Mouse (Mus musculus): ENCODE data around the gene Map6d1. TPM values are rescaled to one million over a fixed set of nuclear protein-coding genes. Genes with fewer than 3 reads are reported as not detected.

Gene Map6d1
- polyA plus RNA-seq, 1 experiment from 2014 or later, result 1.1 TPM

DNA sequence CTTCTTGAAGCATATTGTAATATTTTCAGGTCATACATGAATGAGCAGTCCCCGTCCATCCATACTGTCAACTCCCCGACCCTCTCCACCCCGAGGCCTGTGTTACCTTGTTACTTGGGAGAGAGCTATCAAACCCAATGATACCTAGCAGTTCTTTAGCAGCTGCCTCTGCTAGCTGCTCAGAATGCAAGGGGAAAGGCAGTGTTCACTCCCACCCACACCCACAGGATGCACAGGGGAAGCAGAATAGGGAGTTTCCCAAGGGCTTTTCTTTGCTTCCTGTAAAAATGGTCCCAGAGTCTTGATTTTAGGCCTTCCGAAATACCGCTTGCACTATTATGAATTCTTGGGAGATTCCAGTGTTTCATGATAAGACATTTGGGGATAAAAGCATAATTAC, 13.0 kb downstream of the Map6d1 start:
- peaks cover 82% of the 10 kb centered on the region for H3K36me3 ChIP-seq (ENCODE audit: poor library complexity, severe bottlenecking)
- 98% methylated on average over 5 of the region's 5 CpGs for WGBS
- no peak overlapping the region for H3K27ac ChIP-seq
- H3K4me3 ChIP-seq, result no peak overlapping the region
- H3K9me3 ChIP-seq (replicated peaks), result no peaks in the 10 kb centered on the region
- H3K27me3 ChIP-seq, result no peaks in the 10 kb centered on the region
- no peak for ATAC-seq
- H3K4me2 ChIP-seq, result no peak overlapping the region
- H3K9ac ChIP-seq, result no peak overlapping the region
- H3K4me1 ChIP-seq, result no peaks in the 10 kb centered on the region

DNA sequence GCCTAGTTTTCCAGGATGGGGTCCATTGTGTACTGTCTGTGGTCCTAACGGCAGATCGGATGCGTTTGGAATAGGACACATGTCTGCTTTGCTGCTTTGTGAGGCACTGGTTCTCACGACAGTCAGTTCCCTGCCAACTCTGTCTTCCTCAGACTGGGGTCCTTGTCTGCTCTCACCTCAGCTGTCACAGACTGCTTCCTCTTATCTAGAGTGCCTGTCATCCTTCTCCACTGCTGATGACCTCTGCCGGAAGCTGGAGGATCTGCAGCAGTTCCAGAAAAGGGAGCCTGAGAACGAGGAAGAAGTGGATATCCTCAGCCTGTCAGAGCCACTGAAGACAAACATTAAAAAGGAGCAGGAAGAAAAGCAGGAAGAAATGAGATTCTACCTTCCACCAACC, 13.7 kb downstream of the Map6d1 start:
- H3K4me2 ChIP-seq, result no peak overlapping the region
- H3K27ac ChIP-seq, result no peak overlapping the region
- no peaks in the 10 kb centered on the region for H3K27me3 ChIP-seq
- H3K9ac ChIP-seq, result no peak overlapping the region
- no peak overlapping the region for H3K4me3 ChIP-seq
- H3K36me3 ChIP-seq (ENCODE audit: poor library complexity, severe bottlenecking), result peaks cover 84% of the 10 kb centered on the region
- H3K4me1 ChIP-seq, result no peaks in the 10 kb centered on the region
- 85% methylated on average over 6 of the region's 6 CpGs for WGBS
- H3K9me3 ChIP-seq (replicated peaks), result no peaks in the 10 kb centered on the region
- ATAC-seq, result no peak

DNA sequence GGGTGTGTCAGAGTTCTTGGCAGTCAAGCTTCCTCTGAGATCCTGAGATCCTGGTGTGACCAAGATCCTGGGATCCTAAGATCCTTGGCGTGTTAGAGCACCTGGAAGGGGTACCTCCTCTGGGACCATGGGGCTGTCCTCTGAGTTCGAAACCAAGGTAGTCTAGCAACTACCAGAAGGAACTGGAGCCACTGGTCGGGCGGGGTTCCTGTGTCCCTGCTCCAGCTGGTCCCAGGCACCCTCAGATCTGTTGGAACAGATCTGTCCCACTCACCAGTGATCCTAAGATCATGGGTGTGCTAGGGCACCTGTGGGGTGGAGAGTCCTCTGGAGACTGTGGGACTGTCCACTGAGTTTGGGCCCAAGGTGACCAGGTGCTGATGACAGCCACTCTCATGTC, 14.5 kb downstream of the Map6d1 start:
- H3K36me3 ChIP-seq (ENCODE audit: poor library complexity, severe bottlenecking), result peaks cover 88% of the 10 kb centered on the region
- no peak overlapping the region for H3K4me2 ChIP-seq
- H3K9me3 ChIP-seq (replicated peaks), result no peaks in the 10 kb centered on the region
- WGBS, result over 99% methylated on average over 4 of the region's 4 CpGs
- no peak overlapping the region for H3K27ac ChIP-seq
- no peak for ATAC-seq
- no peaks in the 10 kb centered on the region for H3K4me1 ChIP-seq
- H3K9ac ChIP-seq, result no peak overlapping the region
- no peak overlapping the region for H3K4me3 ChIP-seq
- H3K27me3 ChIP-seq, result no peaks in the 10 kb centered on the region

DNA sequence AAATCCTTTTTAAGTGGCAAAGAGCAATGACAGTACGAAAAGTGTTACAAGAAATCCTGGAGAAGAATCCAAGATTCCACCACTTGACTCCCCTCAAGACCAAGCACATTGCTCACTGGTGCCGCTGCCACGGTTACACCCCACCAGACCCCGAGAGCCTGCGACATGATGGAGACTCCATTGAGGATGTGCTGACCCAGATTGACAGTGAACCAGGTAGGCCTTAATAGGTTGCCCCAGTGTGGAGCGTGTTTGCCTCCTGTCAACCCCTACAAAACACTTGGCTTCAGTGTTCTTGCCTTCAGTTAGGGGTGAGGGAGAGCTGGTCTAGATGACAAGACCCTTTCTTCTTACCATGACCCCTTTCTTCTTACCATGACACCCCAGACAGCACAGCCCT, 18.4 kb downstream of the Map6d1 start:
- no peak overlapping the region for H3K9ac ChIP-seq

DNA sequence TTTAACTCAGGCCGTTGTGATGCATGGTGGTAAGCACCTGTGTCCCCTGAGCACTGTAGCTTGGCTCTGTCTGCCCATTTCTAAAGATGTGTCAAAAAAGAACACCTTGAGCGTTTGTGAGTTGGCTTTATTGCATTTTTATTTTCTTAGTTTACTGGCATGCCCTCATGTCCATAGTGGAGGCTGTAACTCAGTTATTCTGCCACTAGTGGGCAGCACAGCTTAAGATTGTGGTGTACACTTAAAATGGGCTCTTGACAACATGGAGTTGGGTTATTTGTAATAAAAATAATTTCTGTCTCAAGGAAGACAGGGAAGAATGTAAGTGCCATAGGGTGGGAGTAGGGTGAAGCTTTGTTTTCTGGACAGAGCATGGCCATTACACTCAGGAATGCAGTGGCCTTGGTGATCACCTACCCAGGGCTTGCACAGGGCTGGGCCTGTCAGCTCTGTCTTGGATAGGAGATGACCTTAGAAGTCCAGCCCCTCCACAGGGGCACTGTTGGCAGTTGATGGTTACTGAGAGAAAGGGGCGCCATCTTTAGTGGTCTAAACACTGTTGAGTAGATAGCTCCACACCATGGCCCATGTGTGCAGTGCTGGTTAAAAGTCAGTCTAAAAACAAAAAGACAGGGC, 27.4 kb downstream of the Map6d1 start:
- Histone ChIP-seq H3K9me3 (replicated peaks) (no peaks in the 10 kb centered on the region), H3K27me3 (no peaks in the 10 kb centered on the region), H3K36me3 (ENCODE audit: poor library complexity, severe bottlenecking) (peaks cover 90% of the 10 kb centered on the region), H3K4me2 (no peak overlapping the region), H3K9ac (no peak overlapping the region), H3K27ac (no peak overlapping the region), H3K4me1 (no peaks in the 10 kb centered on the region), H3K4me3 (no peak overlapping the region)
- 82% methylated on average over 3 of the region's 3 CpGs for WGBS
- no peak for ATAC-seq

More for the DNA sequence above, 18.4 kb downstream of the Map6d1 start:
- H3K9me3 ChIP-seq (replicated peaks), result no peaks in the 10 kb centered on the region
- H3K4me2 ChIP-seq, result no peak overlapping the region
- no peaks in the 10 kb centered on the region for H3K27me3 ChIP-seq
- H3K27ac ChIP-seq, result no peak overlapping the region
- H3K4me3 ChIP-seq, result no peak overlapping the region
- ATAC-seq, result no peak
- H3K36me3 ChIP-seq (ENCODE audit: poor library complexity, severe bottlenecking), result peaks cover 89% of the 10 kb centered on the region
- H3K4me1 ChIP-seq, result no peaks in the 10 kb centered on the region
- 98% methylated on average over 6 of the region's 6 CpGs for WGBS

DNA sequence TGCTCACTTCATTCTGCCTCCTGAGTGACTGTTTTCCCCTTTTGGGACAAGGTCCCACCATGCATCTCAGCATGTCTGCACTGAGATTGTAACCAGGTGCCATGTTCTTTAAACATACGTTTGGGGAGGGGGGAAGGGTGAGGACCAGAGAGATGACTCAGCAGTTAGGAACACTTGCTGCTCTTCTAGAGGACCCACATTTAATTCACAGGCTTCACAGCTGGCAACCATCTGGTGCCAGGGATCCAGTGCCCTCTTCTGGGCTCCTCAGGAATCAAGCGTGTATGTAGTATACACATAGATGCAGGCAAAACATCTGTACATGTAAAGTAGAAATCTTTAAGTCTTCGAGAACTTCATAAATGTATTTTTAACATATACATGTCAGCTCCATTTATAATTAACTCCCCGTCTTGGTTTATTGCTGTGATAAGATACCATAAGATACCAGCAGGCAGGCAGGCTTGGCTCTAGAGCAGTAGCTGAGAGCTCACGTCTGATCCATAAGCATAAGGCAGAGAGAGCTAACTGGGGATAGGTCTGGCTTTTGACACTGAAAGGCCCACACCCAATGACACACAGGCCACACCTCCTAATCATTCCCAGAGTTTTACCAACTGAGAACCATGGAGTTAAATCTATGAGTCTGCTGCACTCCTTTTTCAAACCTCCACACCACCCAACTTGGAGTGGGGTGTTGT, 41.5 kb downstream of the Map6d1 start:
- no peaks in the 10 kb centered on the region for H3K9me3 ChIP-seq (replicated peaks)
- peaks cover 85% of the 10 kb centered on the region for H3K36me3 ChIP-seq (ENCODE audit: poor library complexity, severe bottlenecking)
- no peaks in the 10 kb centered on the region for H3K4me1 ChIP-seq
- 92% methylated on average over 5 of the region's 5 CpGs for WGBS
- no peak overlapping the region for H3K4me3 ChIP-seq
- H3K4me2 ChIP-seq, result no peak overlapping the region
- no peak overlapping the region for H3K27ac ChIP-seq
- ATAC-seq, result no peak
- H3K9ac ChIP-seq, result no peak overlapping the region
- H3K27me3 ChIP-seq, result no peaks in the 10 kb centered on the region

DNA sequence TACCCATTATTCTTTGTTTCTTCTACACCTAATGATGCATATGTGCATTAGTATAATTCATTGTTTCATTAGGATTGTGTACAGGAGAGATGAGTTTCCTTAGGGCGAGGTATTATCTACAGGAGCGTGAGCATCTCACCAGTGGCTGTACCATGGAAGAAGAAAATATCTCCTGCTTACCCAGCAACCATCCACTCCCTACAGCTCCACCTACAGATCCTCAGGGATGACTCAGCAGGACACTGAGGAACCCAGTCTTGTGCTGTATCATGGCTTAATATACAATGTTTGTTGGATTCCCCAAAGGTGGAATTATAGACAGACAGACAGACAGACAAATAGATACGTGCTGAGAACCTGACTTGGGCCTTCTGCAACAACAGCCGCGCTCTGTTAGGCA, 44.2 kb downstream of the Map6d1 start:
- Histone ChIP-seq H3K4me3 (no peak overlapping the region), H3K4me2 (no peak overlapping the region), H3K27ac (no peak overlapping the region), H3K36me3 (ENCODE audit: poor library complexity, severe bottlenecking) (peaks cover 90% of the 10 kb centered on the region), H3K27me3 (no peaks in the 10 kb centered on the region), H3K9ac (no peak overlapping the region), H3K4me1 (no peaks in the 10 kb centered on the region), H3K9me3 (replicated peaks) (no peaks in the 10 kb centered on the region)
- ATAC-seq, result no peak
- WGBS, result 98% methylated on average over 5 of the region's 5 CpGs

DNA sequence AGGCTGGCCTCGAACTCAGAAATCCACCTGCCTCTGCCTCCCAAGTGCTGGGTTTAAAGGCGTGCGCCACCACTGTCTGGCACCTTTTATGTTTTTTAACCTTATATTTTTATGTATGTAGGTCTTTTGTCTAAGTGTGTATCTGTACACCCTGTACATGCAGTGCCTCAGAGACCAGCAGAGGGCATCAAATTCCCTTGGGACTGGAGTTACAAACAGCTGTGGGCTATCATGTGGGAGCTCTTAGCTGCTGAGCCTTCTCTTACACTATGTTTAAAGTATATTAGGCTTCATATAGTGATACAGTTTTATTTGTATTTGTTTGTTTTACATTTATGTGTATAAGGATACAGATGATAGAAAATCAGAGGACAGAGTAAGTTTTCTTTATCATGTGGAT, 45.6 kb downstream of the Map6d1 start:
- Histone ChIP-seq H3K27ac (no peak overlapping the region), H3K36me3 (ENCODE audit: poor library complexity, severe bottlenecking) (peaks cover 90% of the 10 kb centered on the region), H3K9ac (no peak overlapping the region), H3K4me3 (no peak overlapping the region), H3K9me3 (replicated peaks) (no peaks in the 10 kb centered on the region), H3K4me2 (no peak overlapping the region), H3K27me3 (no peaks in the 10 kb centered on the region), H3K4me1 (no peaks in the 10 kb centered on the region)
- WGBS, result 89% methylated on average over 3 of the region's 3 CpGs
- no peak for ATAC-seq

DNA sequence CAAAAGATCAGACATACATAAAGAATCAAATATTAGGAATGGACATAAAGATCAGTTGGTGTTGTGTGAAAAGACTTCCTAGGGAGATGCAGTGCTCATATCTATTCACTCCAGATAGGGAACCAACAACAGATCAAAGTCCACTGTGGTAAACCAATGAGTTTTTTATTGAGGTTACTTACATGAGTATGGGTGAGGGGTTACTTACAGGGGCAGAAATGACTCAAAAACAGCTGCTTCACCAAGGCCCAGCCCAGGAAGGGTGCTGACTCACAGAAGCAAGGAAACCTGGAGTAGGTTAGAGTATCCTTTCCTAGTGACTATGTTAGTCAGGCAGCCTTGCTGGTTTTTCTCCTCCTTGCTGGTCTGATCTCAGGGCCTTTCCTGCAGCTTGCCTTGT, 49.1 kb downstream of the Map6d1 start:
- no peak for ATAC-seq
- Histone ChIP-seq H3K4me2 (no peak overlapping the region), H3K27ac (no peak overlapping the region), H3K4me3 (no peak overlapping the region), H3K4me1 (no peaks in the 10 kb centered on the region), H3K36me3 (ENCODE audit: poor library complexity, severe bottlenecking) (peaks cover 92% of the 10 kb centered on the region), H3K9ac (no peak overlapping the region), H3K27me3 (no peaks in the 10 kb centered on the region), H3K9me3 (replicated peaks) (no peaks in the 10 kb centered on the region)

DNA sequence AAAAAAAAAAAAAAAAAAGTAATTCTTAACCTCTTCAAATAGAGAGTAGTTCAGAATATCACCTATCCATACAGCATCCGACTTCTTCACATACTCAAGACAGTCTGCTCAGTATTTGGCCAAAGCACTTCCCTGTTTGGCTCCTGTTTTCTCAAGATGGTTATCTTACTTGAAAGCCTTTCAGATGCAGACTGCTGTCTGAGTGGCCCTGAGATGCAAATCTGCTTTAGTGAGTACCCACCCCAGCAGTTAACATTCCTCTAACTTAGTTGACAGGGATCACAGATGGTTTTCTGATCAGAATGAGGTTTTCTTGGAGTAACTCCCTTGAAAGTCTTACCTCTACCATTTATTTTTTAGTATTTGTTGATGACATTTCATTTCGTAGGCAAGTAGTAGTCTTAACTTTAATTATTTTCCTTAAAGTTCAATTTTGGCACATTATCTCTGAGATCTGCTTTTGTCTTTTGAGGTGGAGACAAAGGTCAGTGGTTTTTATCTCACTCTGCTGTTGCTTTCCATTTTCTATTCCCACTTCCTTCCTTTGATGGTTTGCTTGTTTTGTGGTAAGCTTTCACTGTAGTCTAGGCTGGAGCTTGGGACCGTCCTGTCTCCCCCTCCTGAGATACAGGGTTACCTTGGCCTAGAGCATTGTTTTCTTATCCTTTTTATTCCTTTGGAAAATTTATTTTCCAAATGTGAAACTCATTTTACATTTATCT, 49.8 kb downstream of the Map6d1 start:
- Histone ChIP-seq H3K4me1 (no peaks in the 10 kb centered on the region), H3K27me3 (no peaks in the 10 kb centered on the region), H3K27ac (no peak overlapping the region), H3K36me3 (ENCODE audit: poor library complexity, severe bottlenecking) (peaks cover 92% of the 10 kb centered on the region), H3K4me2 (no peak overlapping the region), H3K9ac (no peak overlapping the region), H3K4me3 (no peak overlapping the region), H3K9me3 (replicated peaks) (no peaks in the 10 kb centered on the region)
- WGBS, result 89% methylated on average over 3 of the region's 3 CpGs
- no peak for ATAC-seq

DNA sequence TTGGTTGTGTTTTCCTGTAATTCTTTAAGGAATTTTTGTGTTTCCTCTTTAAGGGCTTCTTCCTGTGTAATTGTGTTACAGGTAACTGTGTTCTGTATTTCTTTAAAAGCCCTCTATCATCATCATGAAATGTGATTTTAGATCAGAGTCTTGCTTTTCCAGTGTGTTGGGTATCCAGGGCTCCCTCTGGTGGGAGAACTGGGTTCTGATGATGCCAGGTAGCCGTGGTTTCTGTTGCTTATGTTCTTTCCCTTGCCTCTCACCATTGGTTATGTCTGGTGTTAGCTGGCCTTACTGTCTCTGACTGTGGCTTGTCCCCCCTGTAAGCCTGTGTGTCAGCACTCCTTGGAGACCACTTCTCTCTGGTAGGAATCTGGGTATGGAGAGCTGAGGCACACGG, 55.8 kb downstream of the Map6d1 start:
- Histone ChIP-seq H3K27ac (no peak overlapping the region), H3K27me3 (no peaks in the 10 kb centered on the region), H3K9ac (no peak overlapping the region), H3K4me3 (no peak overlapping the region), H3K4me1 (no peaks in the 10 kb centered on the region), H3K36me3 (ENCODE audit: poor library complexity, severe bottlenecking) (peaks cover 74% of the 10 kb centered on the region), H3K9me3 (replicated peaks) (no peaks in the 10 kb centered on the region), H3K4me2 (no peak overlapping the region)
- 66% methylated on average over 2 of the region's 2 CpGs for WGBS
- no peak for ATAC-seq

Data from forebrain, embryonic 13.5 days (tissue).